Mouse (Mus musculus) large intestine, adult 2 months (tissue): ENCODE measurements at regions not wholly inside any gene's neighbourhood (a gene's known extent, or its start where the extent isn't known, plus 50 kb on each side); places are given as distances from the start of the nearest gene placed in this dataset.

Experiments
- DNase-seq: peaks from one replicate; pipeline ENCODE4 v3.0.0-alpha.2; 2012; ENCODE audit warnings: low read depth, low spot score
- whole genome bisulfite sequencing: fragments of 180-500 bp; shearing (Covaris S2); methylation state at CpG from one replicate; pipeline ENCODE4 v1.1.7; 2018; 5-methylcytosine and 5-hydroxymethylcytosine counted together

DNA sequence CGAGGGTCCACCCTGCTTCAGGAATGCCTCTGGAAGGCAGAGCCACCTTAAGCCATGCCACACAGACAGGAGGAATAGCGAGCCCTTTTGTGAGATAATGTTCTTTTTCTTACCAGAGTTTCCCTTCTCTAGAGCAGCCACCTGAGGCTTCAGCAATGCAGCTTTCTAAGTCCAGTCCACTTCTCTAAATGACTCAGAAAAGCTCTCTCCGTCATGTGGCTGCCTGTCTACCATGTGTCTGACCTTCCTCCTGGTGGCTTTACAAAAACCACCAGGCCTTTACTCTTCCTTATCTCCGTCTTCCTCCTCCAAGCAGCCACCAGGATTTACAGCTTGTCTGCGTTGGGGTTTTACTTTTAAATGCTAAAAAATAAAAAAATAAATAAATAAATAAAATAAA, 93.4 kb upstream of the Mark1 start:
- 89% methylated on average over 5 of the region's 5 CpGs for WGBS
- DNase-seq, result no peak

DNA sequence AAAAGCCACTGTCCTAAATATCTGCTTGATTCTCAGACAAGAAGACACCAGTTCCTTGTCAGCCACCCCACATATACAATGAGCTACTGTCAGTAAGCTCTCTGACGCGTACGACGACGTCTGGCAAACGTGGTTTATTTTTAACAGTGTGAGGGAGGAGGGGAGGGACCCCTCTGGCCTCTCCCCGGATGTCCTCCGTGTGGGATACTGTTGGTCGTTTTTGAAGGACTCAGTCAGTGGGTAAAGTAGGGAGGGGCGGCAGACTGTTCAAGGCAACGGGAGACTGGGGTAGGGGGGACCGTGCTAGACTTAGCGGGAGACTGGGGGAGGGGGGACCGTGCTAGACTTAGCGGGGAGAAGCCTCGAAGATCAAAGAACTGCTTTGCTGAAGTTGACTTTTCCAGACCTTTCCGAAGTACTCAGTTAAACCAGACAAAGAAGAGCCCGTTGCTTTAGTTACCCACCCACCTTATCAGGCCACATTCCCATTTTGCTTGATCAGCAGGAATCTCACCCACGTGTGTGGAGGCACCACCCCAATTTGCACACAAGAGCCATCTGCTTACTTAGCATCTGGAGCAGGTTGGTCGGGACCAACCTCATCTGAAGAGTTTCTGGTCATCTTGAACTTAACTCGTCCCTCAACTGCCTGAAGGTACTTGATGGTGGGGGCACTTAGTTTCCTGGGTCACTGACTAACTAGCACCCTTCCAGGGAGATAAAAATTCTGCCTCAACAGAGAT, 92.6 kb upstream of the Mark1 start:
- 30% methylated on average over 21 of the region's 21 CpGs for WGBS
- DNase-seq, result no peak

DNA sequence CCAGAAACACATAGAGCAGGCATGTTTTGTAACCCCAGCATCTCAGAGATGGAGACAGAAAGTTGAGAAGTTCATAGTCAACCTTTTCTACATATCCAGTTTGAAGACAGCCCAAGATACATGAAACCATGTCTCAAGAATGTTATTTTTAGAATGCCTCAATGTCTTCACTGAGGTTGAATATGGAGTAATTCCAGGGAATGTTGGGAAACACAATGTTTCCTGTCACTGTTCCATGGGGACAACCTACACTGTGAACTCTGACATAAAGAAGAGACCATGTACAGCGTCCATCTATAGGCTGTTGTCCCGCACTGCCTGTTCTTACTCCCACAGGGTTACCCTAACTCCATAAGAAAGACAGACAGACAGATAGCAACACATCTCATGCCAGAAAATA, 89.8 kb upstream of the Mark1 start:
- DNase-seq, result no peak
- 91% methylated on average over 2 of the region's 2 CpGs for WGBS

DNA sequence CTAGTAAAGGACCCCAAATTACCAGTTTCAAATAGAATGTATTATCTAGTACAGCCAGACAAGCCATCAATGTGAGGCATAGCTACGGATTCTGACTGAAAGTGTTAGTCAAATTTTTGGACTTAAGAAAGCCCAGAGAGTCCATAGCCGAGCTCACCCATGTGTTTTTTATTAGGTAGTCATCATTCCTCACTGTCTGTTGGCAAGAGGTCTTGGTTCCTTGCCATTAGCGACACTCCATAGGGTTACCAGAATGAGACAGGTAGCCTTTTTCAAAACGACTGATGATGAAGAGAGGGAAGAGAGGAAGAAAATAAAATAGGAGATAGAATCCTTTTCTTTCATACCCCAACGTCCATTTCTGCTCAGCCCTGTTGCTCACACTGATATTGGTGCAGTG, 83.8 kb upstream of the Mark1 start:
- DNase-seq, result no peak
- 77% methylated on average over 5 of the region's 5 CpGs for WGBS

DNA sequence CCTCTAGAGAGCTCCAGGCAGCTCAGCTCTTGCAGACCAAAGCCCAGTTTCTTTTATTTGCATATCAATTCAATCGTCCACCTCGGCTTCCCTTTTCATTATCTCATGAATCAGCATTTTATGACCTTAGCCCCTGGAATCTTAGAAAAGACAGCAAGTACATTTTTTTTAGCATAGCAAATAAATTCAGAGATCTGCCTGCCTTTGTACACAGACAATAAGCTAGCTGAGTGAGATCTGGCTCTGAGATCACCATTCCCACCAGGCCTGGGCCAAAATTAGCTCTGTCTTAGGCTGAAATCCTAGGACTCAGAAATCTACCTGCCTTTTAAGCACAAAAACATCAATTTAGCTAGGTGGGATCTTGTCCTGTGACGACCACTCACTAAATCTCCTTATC, 80.7 kb upstream of the Mark1 start:
- WGBS, result 49% methylated on average over 3 of the region's 3 CpGs
- no peak for DNase-seq

DNA sequence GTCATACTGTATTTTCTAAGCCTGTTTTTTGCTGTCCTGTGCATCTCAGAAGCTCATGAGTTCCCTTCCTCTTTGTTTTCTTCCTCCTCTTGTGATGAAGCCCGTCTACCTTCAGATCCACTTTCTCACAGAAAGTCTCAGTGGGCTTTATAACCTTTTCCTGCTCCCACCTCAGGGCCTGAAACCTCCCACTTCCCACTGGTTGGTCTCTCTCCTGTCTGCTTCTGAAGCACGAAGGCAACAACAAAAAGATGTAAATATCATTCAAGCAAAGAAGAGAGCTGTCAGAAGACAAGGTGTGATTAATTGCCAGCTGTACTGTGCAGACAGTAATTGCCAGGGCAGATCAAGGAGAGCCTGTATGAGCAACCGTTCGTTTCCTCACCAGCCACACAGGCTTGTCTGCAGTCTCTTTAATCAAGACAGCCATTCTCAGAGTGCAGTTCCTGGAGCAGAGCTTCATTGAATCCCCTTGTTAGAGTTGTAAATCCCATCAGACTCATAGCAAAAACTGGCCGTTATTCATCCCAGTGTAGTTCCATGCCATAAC, 80.0 kb upstream of the Mark1 start:
- DNase-seq, result no peak
- WGBS, result 41% methylated on average over 5 of the region's 5 CpGs

DNA sequence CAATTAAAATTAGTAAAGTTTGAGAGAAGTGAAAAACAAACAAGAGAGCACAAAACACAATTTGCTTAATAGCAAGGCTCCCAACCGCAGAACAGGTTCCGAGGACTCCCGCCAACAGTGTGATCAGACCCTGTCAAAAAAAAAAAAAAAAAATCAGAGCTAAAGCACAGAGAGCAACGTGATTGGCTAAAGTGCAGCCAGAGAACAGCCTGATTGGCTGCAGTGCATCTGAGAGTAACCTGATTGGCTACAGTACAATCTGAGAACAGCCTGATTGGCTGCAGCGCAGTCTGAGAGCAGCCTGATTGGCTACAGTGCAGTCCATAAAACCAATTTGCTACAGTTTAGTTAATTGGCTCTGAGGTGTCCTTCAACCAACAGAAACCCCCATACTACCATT, 74.6 kb upstream of the Mark1 start:
- DNase-seq, result no peak
- WGBS, result 89% methylated on average over 5 of the region's 5 CpGs

DNA sequence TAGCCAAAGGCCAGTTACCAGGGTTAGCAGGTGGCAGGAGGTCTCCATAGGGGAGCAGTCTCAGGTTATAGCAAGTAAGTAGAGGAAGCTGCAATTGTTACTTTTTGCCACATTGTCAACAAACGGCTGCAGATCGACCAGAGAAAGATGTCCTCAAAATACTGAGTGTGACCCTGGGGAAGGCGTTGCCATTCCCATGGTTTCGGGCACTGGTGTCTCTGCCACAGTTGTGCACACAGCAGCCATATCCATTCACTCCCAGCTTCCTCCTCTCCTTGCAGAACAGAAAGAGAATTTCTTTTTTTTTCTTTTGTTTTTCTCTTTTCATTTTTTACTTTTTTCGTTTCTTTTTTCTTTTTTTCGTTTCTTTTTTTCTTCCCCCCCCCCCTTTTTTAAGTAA, 73.4 kb upstream of the Mark1 start:
- WGBS, result 85% methylated on average over 6 of the region's 6 CpGs
- DNase-seq, result no peak

DNA sequence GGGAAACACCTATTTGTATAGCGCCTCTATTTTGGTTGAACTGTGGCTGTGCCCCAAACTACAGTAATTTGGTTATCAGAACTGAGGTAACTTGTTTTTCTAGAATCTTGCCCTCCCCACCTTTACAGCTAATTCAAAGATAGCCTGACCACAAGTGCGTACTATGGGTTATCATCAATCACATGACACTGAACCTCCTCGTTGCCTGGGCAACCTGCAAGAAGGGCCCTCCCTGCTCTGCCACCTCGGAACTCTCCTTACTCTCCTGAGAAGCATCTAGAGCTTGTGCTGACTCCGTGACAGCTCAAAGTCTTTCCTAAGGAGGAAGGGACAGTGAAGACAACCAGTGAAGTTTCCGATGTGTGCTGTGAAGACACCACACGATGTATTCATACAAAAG, 72.2 kb upstream of the Mark1 start:
- WGBS, result 35% methylated on average over 7 of the region's 7 CpGs
- peak; percentile 11 for DNase-seq

DNA sequence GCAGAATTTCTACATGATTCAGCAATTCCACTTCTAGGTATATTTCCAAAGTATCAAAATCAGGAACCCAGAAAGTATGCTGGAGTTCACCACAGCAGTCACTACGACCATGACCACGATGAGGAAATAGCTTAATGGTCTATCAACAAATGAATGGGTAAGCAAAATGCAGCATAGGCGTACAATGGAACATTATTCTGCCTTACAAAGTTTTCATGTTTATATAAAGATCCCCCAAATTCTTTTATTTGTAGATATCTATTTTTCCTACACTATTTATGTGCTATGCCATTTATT, 71.4 kb upstream of the Mark1 start:
- no peak for DNase-seq
- WGBS, result 32% methylated on average over 3 of the region's 3 CpGs

DNA sequence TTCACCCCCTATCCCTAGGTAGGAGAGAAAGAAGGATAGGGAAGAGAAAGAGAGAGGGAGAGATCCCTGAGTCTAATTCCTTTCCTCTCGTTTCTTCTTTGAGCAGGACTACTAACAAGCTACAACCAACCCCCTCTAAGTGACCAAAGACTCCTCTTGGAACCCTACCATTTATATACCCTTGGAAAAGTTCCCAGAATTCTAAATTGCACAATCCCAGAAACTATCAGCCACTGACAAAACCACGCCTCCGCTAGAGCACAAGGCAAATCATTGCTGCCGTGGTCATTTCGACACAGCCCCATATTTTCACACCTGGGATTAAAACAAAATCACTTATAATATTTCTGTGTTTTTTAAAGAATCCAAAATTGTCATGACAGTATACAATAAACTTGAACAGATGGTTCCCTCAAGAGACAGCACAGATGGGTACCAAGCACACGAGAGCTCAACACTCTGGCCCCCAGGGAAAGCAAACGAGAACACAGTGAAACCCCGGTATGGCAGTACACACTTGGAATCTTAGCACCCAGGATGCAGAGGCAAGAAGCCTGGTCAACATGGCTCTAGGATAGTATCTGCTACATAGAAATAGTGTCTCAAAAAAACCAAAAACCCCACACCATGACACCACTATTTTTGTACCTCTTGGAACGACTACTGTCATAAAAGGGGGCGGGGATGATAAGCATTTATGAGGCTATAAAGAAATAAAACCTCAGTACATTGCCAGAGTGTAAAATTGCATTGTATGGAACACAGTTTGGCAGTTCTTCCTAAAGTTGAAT, 70.9 kb upstream of the Mark1 start:
- WGBS, result 20% methylated on average over 10 of the region's 10 CpGs
- peak; percentile 83 for DNase-seq

DNA sequence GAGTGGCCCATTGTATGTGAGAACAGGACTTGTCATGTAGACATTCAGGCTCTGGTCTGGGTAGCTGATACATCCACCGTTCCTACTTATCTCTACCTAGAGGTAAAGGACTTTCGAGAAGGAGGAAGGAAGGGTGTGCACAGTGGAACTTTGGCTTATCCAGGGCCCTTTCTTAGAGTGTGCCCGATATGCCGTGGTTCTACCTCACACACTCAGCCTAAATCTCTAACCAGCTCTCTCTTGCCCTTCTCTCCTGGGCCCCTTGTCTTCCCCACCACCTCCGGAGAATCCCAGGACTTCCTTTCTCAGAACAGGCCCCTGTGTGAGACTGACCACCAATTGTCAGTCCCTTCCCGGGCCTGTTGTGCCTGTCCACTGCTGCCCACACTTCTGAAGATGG, 68.8 kb upstream of the Mark1 start:
- DNase-seq, result no peak
- WGBS, result 88% methylated on average over 6 of the region's 6 CpGs

DNA sequence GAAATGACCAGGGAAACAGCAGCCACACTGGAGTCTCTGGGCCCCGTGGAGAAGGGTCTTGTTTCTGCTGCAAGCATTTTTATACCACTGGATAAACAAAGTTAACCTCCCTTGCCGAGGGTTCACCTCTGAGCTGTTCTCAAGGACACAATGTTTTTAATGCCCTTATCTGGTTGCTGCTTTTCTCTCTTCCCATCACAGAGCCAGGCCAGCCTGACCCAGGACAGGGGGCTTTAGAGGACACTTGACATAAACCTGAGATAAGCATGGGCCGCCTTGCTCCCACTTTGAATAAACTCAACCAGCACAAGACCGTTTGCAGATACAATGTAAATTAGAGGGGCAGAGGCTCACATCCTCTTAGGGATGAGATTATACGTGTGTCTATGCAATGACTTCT, 68.3 kb upstream of the Mark1 start:
- DNase-seq, result no peak
- 64% methylated on average over 5 of the region's 5 CpGs for WGBS

DNA sequence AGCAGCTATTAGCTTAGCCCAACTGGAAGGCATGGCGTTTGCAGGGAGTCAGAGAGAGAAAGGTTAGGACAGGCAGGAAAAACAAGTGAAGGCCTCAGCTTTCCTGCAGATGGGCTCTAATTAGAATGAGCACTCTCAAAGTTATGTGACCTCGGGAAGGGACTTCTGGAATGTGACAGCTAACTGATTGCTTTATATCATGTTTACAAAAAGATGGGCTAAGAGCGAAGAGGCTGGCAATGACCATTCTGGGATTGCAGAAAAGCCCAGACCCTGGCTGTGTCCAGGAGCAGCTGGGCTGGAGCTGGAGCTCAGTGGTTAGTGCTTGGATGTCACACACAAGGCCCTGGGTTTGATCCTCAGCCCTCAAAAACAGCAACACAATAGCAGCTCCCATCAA, 65.7 kb upstream of the Mark1 start:
- DNase-seq, result no peak
- 50% methylated on average over 3 of the region's 3 CpGs for WGBS

DNA sequence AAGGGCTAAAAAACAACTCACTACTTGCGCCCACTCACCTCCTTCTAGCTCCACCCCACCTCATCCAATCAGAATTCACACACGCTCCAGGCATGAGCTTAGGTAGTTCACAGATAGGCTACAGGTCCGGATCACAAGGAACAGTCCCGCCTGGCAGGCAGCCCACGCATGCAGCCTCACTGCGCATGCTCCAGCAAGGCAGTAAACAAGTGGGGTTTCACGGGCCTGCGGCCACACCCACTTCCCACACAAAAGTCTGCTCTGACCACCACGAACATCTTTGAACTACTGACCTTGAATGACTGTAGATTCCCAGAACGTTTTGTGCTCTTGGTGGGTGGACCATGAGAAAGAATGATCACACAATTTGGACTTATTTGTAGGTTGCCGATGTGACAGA, 62.7 kb upstream of the Mark1 start:
- 42% methylated on average over 11 of the region's 11 CpGs for WGBS
- no peak for DNase-seq

DNA sequence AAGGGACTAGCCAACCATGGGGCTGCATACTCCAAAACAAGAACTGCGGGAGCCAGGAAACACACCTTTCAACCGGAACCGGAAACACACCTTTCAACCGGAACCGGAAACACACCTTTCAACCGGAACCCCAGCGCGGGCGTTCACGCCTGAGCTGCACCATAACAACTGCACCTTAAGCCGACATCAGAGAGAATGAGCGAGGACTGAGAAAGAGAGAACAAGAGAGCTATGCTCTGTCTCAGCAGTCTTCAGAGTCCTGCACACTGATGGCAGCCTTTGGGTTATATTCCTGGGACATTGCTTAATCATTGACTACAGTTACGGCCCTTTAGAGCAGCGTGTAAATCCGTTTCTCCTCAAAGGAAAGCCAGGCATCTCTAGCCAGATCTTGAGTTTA, 58.1 kb upstream of the Mark1 start:
- WGBS, result 52% methylated on average over 15 of the region's 15 CpGs
- DNase-seq, result peak; percentile 18

DNA sequence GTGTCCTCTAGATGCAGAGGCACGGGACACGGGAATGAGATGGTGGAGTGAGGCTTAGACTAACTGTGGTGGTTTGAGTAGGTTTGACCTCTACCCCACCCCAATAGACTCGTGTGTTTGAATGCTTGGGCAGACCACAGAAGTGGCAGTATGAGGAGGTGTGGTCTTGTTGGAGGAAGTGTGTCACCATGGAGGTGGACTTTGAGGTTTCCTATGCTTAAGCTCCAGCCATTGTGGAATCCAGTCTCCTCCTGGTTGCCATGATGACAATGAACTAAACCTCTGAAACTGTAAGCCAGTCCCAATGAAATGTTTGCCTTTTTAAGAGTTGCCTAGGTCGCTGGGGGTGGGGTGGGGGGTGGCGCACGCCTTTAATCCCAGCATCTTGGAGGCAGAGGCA, 53.3 kb upstream of the Mark1 start:
- WGBS, result 78% methylated on average over 6 of the region's 6 CpGs
- no peak for DNase-seq

DNA sequence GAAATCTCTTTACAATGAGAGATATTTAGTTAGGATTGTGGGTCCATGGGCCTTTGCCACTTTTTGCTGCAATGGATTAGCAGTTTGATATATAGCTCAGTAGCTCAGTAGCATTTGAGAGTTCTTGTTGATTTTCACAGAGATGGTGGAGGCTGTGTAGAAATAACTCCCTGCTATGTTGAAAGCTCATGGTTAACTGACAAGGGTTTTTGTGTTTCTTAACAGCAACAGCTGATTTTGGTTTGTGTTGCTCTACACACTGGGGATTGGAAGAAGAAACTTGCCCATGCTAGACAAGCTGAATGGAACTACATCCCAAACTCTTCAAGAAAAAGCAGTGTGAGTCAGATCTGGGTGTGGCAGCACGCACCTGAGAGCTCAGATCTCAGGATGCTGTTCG, 50.6 kb upstream of the Mark1 start:
- no peak for DNase-seq
- 62% methylated on average over 2 of the region's 2 CpGs for WGBS
